In genomic region chr15:98533035-98533531, GRCm38 (mm10) we compare ENCODE assay signal across 8 mouse cellular contexts. TPM values are rescaled to one million over a fixed set of nuclear protein-coding genes. Genes with fewer than 3 reads are reported as not detected.
DNase-seq lines count a peak whose midpoint lies in the region; ATAC-seq and TF ChIP-seq lines count a peak whose summit lies in the region.

No protein-coding gene starts in this region.

- H3K36me3 ChIP-seq in thymus, adult 2 months (ENCODE audit: control insufficient read depth, insufficient read depth, low read length) = peaks cover 36% of the 10 kb centered on the region
- peaks cover 42% of the 10 kb centered on the region for H3K36me3 ChIP-seq in hindbrain, embryonic 14.5 days (replicated peaks; ENCODE audit: control insufficient read depth, insufficient read depth)
- H3K36me3 ChIP-seq in midbrain, postnatal 0 days (ENCODE audit: insufficient read depth, low read length) = peaks cover 14% of the 10 kb centered on the region

- TF ChIP-seq CTCF in thymus, adult 2 months (IDR thresholded peaks at IDR 0.05; ENCODE audit: borderline replicate concordance, control insufficient read depth, extremely low read depth, insufficient read depth, low read length, poor library complexity) = no peak
- no peak for TF ChIP-seq CTCF in midbrain, postnatal 0 days (IDR thresholded peaks at IDR 0.05)

- H3K4me3 ChIP-seq in thymus, adult 2 months (ENCODE audit: control insufficient read depth, insufficient read depth, low read length) = peak overlapping the region; percentile 77
- H3K4me3 ChIP-seq in hindbrain, embryonic 14.5 days (replicated peaks; ENCODE audit: low read length) = peak overlapping the region; percentile 90
- peak overlapping the region; percentile 91 for H3K4me3 ChIP-seq in midbrain, postnatal 0 days (ENCODE audit: low read depth, low read length)

- H3K27me3 ChIP-seq in thymus, adult 2 months (ENCODE audit: control insufficient read depth, insufficient read depth, low read length) = no peaks in the 10 kb centered on the region
- H3K27me3 ChIP-seq in hindbrain, embryonic 14.5 days (ENCODE audit: control insufficient read depth, insufficient read depth, low read length) = no peaks in the 10 kb centered on the region
- no peaks in the 10 kb centered on the region for H3K27me3 ChIP-seq in midbrain, postnatal 0 days (ENCODE audit: insufficient read depth, low read length)

- H3K27ac ChIP-seq in thymus, adult 2 months (ENCODE audit: control insufficient read depth, insufficient read depth, low read length) = peak overlapping the region; percentile 39; the same call in 1 of the 2 replicates
- H3K27ac ChIP-seq in hindbrain, embryonic 14.5 days = peak overlapping the region; percentile 100
- H3K27ac ChIP-seq in midbrain, postnatal 0 days (ENCODE audit: low read depth, low read length) = no peak overlapping the region

- no peaks in the 10 kb centered on the region for H3K9me3 ChIP-seq in hindbrain, embryonic 14.5 days (ENCODE audit: control insufficient read depth, low read length)
- no peaks in the 10 kb centered on the region for H3K9me3 ChIP-seq in midbrain, postnatal 0 days (ENCODE audit: low read length)

- H3K4me1 ChIP-seq in thymus, adult 2 months (replicated peaks; ENCODE audit: control insufficient read depth, insufficient read depth, low read length) = peaks cover 8% of the 10 kb centered on the region
- peaks cover 14% of the 10 kb centered on the region for H3K4me1 ChIP-seq in hindbrain, embryonic 14.5 days (replicated peaks; ENCODE audit: control insufficient read depth, insufficient read depth, low read length)
- peaks cover 8% of the 10 kb centered on the region; the same call in 1 of the 2 replicates for H3K4me1 ChIP-seq in midbrain, postnatal 0 days (ENCODE audit: insufficient read depth, low read length)

- H3K4me2 ChIP-seq in hindbrain, embryonic 14.5 days (replicated peaks) = peak overlapping the region; percentile 94
- peak overlapping the region; percentile 85 for H3K4me2 ChIP-seq in midbrain, postnatal 0 days (ENCODE audit: low read depth, low read length, poor library complexity, severe bottlenecking)

- under 1% methylated on average over 18 of the region's 18 CpGs for WGBS in thymus, adult 2 months
- WGBS in hindbrain, embryonic 14.5 days = under 1% methylated on average over 18 of the region's 18 CpGs
- WGBS in midbrain, postnatal 0 days = under 1% methylated on average over 18 of the region's 18 CpGs

- peak; percentile 23 for DNase-seq in cerebellum, adult 11-12 months
- DNase-seq in cerebellum, adult 9-11 months = no peak
- DNase-seq in thymus, adult 2 months = peak; percentile 20
- DNase-seq in thymus, postnatal 10 days (ENCODE audit: low spot score in 2 of 2) = no peak
- no peak for DNase-seq in hindbrain, embryonic 14.5 days (ENCODE audit: low spot score)
- DNase-seq in midbrain, postnatal 0 days (ENCODE audit: low spot score) = no peak
- DNase-seq in retina, postnatal 1 day = no peak
- no peak for DNase-seq in testis, postnatal 14 days (ENCODE audit: low spot score)

- no peak for ATAC-seq in hindbrain, embryonic 14.5 days (ENCODE audit: low FRiP score)
- ATAC-seq in midbrain, postnatal 0 days (ENCODE audit: low FRiP score) = no peak

- TF ChIP-seq POLR2A in thymus, adult 2 months (IDR thresholded peaks at IDR 0.05; ENCODE audit: control insufficient read depth, extremely low read depth, insufficient read depth, low read length, poor library complexity) = no peak

- H3K9ac ChIP-seq in hindbrain, embryonic 14.5 days = peak overlapping the region; percentile 88
- H3K9ac ChIP-seq in midbrain, postnatal 0 days (replicated peaks; ENCODE audit: low read length, poor library complexity, severe bottlenecking) = peak overlapping the region; percentile 97

RNA-seq across cellular contexts. Expression of gene Kansl2, which starts 1.0 kb away (rescaled TPM):
- 71.6 and 78.4 TPM in 2 replicates for polyA plus RNA-seq in thymus, adult 2 months (2012; rRNA removed)
- 99.5 and 100 TPM in 2 replicates for polyA plus RNA-seq in hindbrain, embryonic 14.5 days (2014; fragmentation: Nextera tagmentation; extraction: Ambion mirVana)
- 57.4 and 66.2 TPM in 2 replicates for total RNA-seq in midbrain, postnatal 0 days (2014; rRNA removed)
- polyA plus RNA-seq in midbrain, postnatal 0 days (2015; fragmentation: Nextera tagmentation; extraction: Ambion mirVana) = 101 and 102 TPM in 2 replicates

RNA-seq across cellular contexts. Expression of gene Ccnt1, which starts 37.6 kb away (rescaled TPM):
- 26.8 and 32.0 TPM in 2 replicates for polyA plus RNA-seq in thymus, adult 2 months (2012; rRNA removed)
- 59.8 and 65.1 TPM in 2 replicates for polyA plus RNA-seq in hindbrain, embryonic 14.5 days (2014; fragmentation: Nextera tagmentation; extraction: Ambion mirVana)
- 36.1 and 54.6 TPM in 2 replicates for total RNA-seq in midbrain, postnatal 0 days (2014; rRNA removed)
- polyA plus RNA-seq in midbrain, postnatal 0 days (2015; fragmentation: Nextera tagmentation; extraction: Ambion mirVana) = 47.4 and 49.7 TPM in 2 replicates

RNA-seq across cellular contexts. Expression of gene 4930415O20Rik, which starts 37.7 kb away (rescaled TPM):
- 0.31 TPM in 1 of 2 replicates, not detected in the other for polyA plus RNA-seq in thymus, adult 2 months (2012; rRNA removed)
- polyA plus RNA-seq in hindbrain, embryonic 14.5 days (2014; fragmentation: Nextera tagmentation; extraction: Ambion mirVana) = not detected in 2 replicates
- total RNA-seq in midbrain, postnatal 0 days (2014; rRNA removed) = 0.82 TPM in 1 of 2 replicates, not detected in the other
- 0.31 TPM in 1 of 2 replicates, not detected in the other for polyA plus RNA-seq in midbrain, postnatal 0 days (2015; fragmentation: Nextera tagmentation; extraction: Ambion mirVana)

RNA-seq across cellular contexts. Expression of gene Olfr279, which starts 40.9 kb away (rescaled TPM):
- polyA plus RNA-seq in thymus, adult 2 months (2012; rRNA removed) = not detected in 2 replicates
- polyA plus RNA-seq in hindbrain, embryonic 14.5 days (2014; fragmentation: Nextera tagmentation; extraction: Ambion mirVana) = not detected in 2 replicates
- not detected in 2 replicates for total RNA-seq in midbrain, postnatal 0 days (2014; rRNA removed)
- not detected in 2 replicates for polyA plus RNA-seq in midbrain, postnatal 0 days (2015; fragmentation: Nextera tagmentation; extraction: Ambion mirVana)

RNA-seq across cellular contexts. Expression of gene Lalba, which starts 50.6 kb away (rescaled TPM):
- polyA plus RNA-seq in thymus, adult 2 months (2012; rRNA removed) = 0.48 TPM in 1 of 2 replicates, not detected in the other
- not detected in 2 replicates for polyA plus RNA-seq in hindbrain, embryonic 14.5 days (2014; fragmentation: Nextera tagmentation; extraction: Ambion mirVana)
- not detected in 2 replicates for total RNA-seq in midbrain, postnatal 0 days (2014; rRNA removed)
- not detected in 2 replicates for polyA plus RNA-seq in midbrain, postnatal 0 days (2015; fragmentation: Nextera tagmentation; extraction: Ambion mirVana)

Comparison
In these comparisons a context has a peak if more than half of its experiments do, and no peak if none do; other contexts are left out.
1. DNase-seq: peak in cerebellum, adult 11-12 months (single experiment) and thymus, adult 2 months (single experiment); none in cerebellum, adult 9-11 months (single experiment), thymus, postnatal 10 days (0 of 2), hindbrain, embryonic 14.5 days (single experiment), midbrain, postnatal 0 days (single experiment), retina, postnatal 1 day (single experiment) and testis, postnatal 14 days (single experiment).
2. Peak in every context shown above with its lines, with median percentiles within 50 percentile points of each other: H3K4me3 ChIP-seq.